Mouse (Mus musculus) lung, embryonic 15.5 days (tissue): ENCODE results near the gene Chchd5. TPM values are rescaled to one million over a fixed set of nuclear protein-coding genes. Genes with fewer than 3 reads are reported as not detected.

Experiments used
- ATAC-seq: fragments of 200-750 bp; cut with Nextera tagmentation; 2 replicates; pipeline ENCODE4 v1.8.0; 2017; ENCODE audit warnings: moderate number of reproducible peaks, borderline replicate concordance; ENCODE audit not compliant: low FRiP score, low TSS enrichment; ENCODE audit errors: extremely low read depth
- H3K27ac ChIP-seq: fragments of 300-500 bp; sonication (generic); 2 replicates; pipeline ENCODE4 v1.5.1; 2015; ENCODE audit warnings: moderate library complexity, mild to moderate bottlenecking, inconsistent platforms
- H3K27me3 ChIP-seq: fragments of 300-500 bp; sonication (generic); 2 replicates; pipeline ENCODE4 v1.6.1; 2015; ENCODE audit warnings: inconsistent platforms
- H3K36me3 ChIP-seq: fragments of 300-500 bp; sonication (generic); 2 replicates; pipeline ENCODE4 v1.6.1; 2015; ENCODE audit warnings: inconsistent platforms
- H3K4me1 ChIP-seq: fragments of 300-500 bp; sonication (generic); 2 replicates; pipeline ENCODE4 v1.6.1; 2015; ENCODE audit warnings: inconsistent platforms
- H3K4me2 ChIP-seq: fragments of 300-500 bp; sonication (generic); 2 replicates; pipeline ENCODE4 v1.6.1; 2015; ENCODE audit warnings: inconsistent platforms, mild to moderate bottlenecking, moderate library complexity
- H3K4me3 ChIP-seq: fragments of 300-500 bp; sonication (generic); 2 replicates; pipeline ENCODE4 v1.5.1; 2015; ENCODE audit warnings: mild to moderate bottlenecking, inconsistent platforms
- H3K9ac ChIP-seq: fragments of 300-500 bp; sonication (generic); 2 replicates; pipeline ENCODE4 v1.6.1; 2015; ENCODE audit warnings: inconsistent platforms
- H3K9me3 ChIP-seq: fragments of 300-500 bp; sonication (generic); 2 replicates; pipeline ENCODE4 v1.6.1; 2016; ENCODE audit warnings: inconsistent platforms
- WGBS: fragments of 180-500 bp; shearing (Covaris S2); methylation state at CpG from one replicate; pipeline ENCODE4 v1.1.7; 2015; 5-methylcytosine and 5-hydroxymethylcytosine counted together
- polyA plus RNA-seq: library from polyadenylated mRNA; unstranded; fragments of >200 nt; fragmentation: Nextera tagmentation; extraction: Ambion mirVana; gene quantifications from 2 replicates; pipeline ENCODE4 v1.2.1, GENCODE M21; 2015

Gene Chchd5
- polyA plus RNA-seq = 27.1 and 27.8 TPM in 2 replicates

DNA sequence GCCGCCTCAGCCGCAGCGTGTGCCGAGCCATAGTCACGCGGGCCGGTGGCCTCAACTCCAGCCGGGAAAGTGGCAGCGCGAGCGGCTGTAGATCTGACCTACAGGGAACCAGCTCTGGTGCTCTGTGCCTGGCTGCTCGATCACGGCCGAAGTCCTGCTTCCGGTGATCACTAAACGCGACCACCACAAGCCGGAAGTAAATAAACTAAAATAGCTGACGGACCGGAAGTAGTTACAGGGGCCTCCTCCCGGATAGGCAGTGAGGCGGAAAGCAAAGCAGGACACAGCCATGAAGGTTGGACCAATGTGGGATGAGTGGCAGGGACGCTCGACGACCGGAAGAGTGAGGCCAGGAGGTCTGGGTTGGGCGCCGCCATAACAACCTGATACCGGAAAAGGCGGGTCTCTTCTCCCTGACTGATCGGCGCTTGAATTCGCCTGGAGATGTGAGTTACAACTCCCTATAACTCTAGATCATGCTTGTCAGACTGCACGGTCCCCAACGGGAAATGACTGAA, at the start of gene Chchd5:
Gene Chchd5, plus strand, starts transcription at position 289 of the 518 bp plus-strand sequence.
- Histone ChIP-seq H3K27me3 (no peaks in the 10 kb centered on the region), H3K9me3 (no peaks in the 10 kb centered on the region), H3K4me2 (peak within 1 kb of the TSS; percentile 82), H3K4me1 (peaks cover 20% of the 10 kb centered on the region), H3K27ac (peak within 1 kb of the TSS; percentile 94), H3K9ac (peak within 1 kb of the TSS; percentile 80), H3K4me3 (peak within 1 kb of the TSS; percentile 65), H3K36me3 (peaks cover 55% of the 10 kb centered on the region)
- WGBS = under 1% methylated on average over 35 of the region's 35 CpGs
- ATAC-seq = peak; percentile 99

DNA sequence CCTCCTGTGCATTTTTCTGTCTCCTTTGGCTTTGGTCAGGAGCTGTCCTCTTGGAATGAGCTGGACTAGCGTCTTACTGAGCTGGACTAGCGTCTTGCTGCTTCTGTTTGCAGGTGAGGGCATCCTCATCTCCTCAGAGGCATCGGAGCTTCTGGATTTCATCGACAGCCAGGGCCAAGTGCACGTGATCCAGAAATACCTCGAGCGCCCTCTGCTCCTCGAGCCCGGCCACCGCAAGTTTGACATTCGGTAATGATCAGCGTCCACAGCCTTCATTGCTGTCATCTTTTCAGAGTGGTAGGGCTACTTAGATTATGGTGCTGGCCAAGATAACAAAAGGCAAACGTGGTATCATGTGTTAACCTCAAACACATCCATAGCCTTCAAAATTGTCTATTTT, 48.4 kb upstream of the Chchd5 start:
- Histone ChIP-seq H3K27ac (no peak overlapping the region), H3K4me1 (no peaks in the 10 kb centered on the region), H3K27me3 (no peaks in the 10 kb centered on the region), H3K9ac (no peak overlapping the region), H3K4me2 (no peak overlapping the region), H3K36me3 (peaks cover 57% of the 10 kb centered on the region), H3K4me3 (no peak overlapping the region), H3K9me3 (no peaks in the 10 kb centered on the region)
- ATAC-seq = no peak
- WGBS = 67% methylated on average over 13 of the region's 13 CpGs

DNA sequence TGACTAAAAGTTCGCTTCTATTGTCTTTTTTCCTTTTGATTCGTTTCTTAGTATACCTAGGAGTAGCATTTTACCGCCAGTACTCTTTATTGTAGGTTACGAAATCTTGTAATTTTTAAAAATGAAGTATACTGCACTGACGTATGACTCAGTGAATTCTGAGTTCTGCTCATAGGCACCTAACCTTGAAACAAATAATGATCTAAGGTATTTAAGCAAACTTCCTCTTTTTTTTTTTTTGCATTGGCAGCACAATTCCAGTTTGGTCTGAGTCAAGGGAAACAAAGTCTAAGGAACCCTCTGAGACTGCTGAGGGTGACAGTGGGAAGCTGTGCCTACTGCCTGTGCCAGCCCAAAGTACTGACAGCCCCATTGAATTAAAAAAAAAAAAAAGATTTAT, 46.0 kb upstream of the Chchd5 start:
- Histone ChIP-seq H3K9ac (no peak overlapping the region), H3K27ac (no peak overlapping the region), H3K4me3 (no peak overlapping the region), H3K36me3 (peaks cover 45% of the 10 kb centered on the region), H3K4me1 (no peaks in the 10 kb centered on the region), H3K4me2 (no peak overlapping the region), H3K9me3 (no peaks in the 10 kb centered on the region), H3K27me3 (no peaks in the 10 kb centered on the region)
- no peak for ATAC-seq
- 87% methylated on average over 5 of the region's 5 CpGs for WGBS

DNA sequence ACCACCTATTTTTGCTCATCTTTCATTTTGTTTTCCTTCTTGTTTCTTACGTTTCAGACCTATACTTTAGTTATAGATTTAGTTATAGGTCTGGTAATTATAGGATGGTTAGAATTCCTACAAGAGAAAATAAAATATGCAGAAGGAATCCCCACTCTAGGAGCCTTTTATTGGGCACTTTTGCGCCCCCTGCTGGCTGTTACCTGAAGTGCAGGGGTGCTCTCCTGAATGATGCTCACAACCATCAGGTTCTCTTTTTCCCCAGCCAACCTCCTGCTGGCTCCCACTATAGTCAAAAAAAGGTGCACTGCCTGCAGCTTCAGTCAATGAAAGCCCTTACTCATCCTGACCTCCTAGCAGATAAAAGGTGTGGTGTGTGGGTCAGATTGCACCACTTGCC, 44.5 kb upstream of the Chchd5 start:
- Histone ChIP-seq H3K4me3 (no peak overlapping the region), H3K27ac (no peak overlapping the region), H3K4me2 (no peak overlapping the region), H3K9ac (no peak overlapping the region), H3K4me1 (no peaks in the 10 kb centered on the region), H3K27me3 (no peaks in the 10 kb centered on the region), H3K9me3 (no peaks in the 10 kb centered on the region), H3K36me3 (peaks cover 42% of the 10 kb centered on the region)
- 46% methylated on average over 2 of the region's 2 CpGs for WGBS
- no peak for ATAC-seq

DNA sequence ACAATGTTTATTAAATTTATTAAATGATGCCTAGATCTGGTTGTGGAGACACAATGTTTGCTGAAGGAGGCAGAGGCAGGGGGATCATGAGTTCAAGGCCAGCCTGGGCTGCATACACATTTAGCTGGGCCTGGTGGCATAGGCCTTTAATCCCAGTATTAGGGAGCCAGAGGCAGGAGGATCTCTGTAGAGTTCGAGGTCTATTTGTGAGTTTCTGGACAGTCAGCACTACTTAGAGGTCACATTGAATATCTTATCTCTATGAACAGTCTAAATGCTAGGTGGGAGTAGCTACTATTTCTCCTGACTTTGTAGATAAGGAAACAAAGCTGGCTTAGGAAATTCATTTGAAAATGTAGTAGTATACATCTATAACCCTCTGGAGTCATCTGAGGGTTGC, 42.0 kb upstream of the Chchd5 start:
- Histone ChIP-seq H3K4me3 (no peak overlapping the region), H3K4me2 (no peak overlapping the region), H3K27me3 (no peaks in the 10 kb centered on the region), H3K9me3 (no peaks in the 10 kb centered on the region), H3K36me3 (peaks cover 34% of the 10 kb centered on the region), H3K27ac (no peak overlapping the region), H3K9ac (no peak overlapping the region), H3K4me1 (no peaks in the 10 kb centered on the region)
- no peak for ATAC-seq
- 86% methylated on average over 1 of the region's 1 CpGs for WGBS

DNA sequence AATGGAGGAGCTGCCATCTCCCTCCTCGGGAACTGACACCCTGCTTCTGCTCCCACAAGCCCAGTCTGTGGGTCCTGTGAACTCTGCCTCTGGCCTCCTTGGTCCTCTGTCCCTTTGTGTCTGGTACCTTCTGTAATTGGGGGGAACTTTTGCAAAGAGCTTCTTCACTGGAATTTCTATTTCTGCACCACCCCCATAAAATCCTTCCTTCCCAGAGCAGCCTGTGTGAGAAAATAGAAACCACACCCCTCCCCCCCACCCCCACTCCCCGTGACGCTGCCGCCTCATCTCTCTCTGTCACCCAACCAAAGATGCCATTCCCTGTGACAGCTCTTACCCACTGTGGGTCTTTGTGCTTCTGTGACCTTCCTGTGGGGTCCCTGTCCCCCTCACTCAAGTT, 39.1 kb upstream of the Chchd5 start:
- H3K27me3 ChIP-seq = no peaks in the 10 kb centered on the region
- H3K9ac ChIP-seq = no peak overlapping the region
- 65% methylated on average over 4 of the region's 4 CpGs for whole genome bisulfite sequencing
- no peak overlapping the region for H3K27ac ChIP-seq
- no peaks in the 10 kb centered on the region for H3K4me1 ChIP-seq
- ATAC-seq = no peak
- H3K4me3 ChIP-seq = no peak overlapping the region
- H3K4me2 ChIP-seq = no peak overlapping the region
- no peaks in the 10 kb centered on the region for H3K9me3 ChIP-seq
- peaks cover 40% of the 10 kb centered on the region for H3K36me3 ChIP-seq

DNA sequence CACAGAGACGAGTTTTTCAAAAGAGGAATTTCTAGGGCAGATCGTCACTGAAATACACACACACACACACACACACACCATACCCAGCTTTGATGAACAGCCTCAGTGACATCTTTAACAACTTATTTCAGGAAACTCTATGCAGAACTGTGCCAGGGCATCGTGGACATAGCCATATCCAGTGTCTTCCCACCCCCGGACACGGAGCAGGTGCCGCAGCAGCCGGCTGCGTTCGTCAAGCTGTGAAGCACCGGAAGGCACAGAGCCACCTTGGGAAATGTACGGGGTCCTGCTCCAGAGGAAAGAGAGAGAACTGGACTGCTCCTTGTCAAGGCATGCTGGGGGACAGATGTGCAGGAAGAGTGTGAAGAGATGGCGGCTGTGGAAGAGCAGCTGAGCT, 36.7 kb upstream of the Chchd5 start:
- 86% methylated on average over 12 of the region's 12 CpGs for WGBS
- H3K4me2 ChIP-seq = no peak overlapping the region
- no peak for ATAC-seq
- no peak overlapping the region for H3K9ac ChIP-seq
- no peaks in the 10 kb centered on the region for H3K27me3 ChIP-seq
- no peak overlapping the region for H3K4me3 ChIP-seq
- H3K27ac ChIP-seq = no peak overlapping the region
- H3K36me3 ChIP-seq = peaks cover 25% of the 10 kb centered on the region
- H3K9me3 ChIP-seq = no peaks in the 10 kb centered on the region
- no peaks in the 10 kb centered on the region for H3K4me1 ChIP-seq

DNA sequence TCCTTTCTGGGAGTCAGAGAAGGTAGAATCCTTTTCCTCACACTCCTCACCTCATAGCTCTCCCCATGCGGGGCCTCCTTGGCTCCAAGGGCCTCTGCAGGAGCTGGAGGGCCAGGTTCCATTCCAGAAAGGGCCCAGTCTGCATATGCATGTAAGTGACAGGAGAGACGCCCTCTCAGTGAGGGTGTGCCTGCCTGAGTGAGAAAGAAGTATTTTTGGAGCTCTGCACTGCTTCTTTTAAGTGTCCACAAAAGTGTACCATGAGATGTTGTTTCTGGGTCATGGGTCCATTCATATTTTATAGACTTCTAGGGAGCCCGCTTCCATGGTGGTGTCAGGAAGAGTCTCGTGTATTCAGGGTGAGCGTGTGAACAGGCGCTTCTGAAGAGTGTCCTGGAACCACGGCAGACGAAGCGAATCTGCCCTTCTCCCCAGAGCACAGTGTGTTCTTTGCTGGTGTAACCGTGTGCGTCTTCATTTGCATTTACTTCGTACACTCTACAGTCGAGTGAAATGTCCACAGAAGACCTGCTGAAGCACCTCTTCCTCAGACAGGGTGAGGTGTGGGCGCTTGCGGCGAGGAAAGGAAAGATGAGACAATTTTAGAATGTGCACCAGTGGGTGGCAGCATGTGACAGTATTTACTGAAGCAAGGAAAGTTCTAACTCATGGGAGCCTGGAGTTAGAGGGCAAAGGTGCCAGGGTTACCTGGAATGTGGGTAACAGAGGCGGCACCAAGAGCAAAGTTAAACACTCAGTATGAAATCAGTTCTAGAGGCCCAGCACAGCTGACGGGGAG, 35.4 kb upstream of the Chchd5 start:
- Histone ChIP-seq H3K27ac (no peak overlapping the region), H3K4me1 (no peaks in the 10 kb centered on the region), H3K4me2 (no peak overlapping the region), H3K9me3 (no peaks in the 10 kb centered on the region), H3K4me3 (no peak overlapping the region), H3K36me3 (peaks cover 18% of the 10 kb centered on the region), H3K9ac (no peak overlapping the region), H3K27me3 (no peaks in the 10 kb centered on the region)
- WGBS = 76% methylated on average over 18 of the region's 18 CpGs
- no peak for ATAC-seq

DNA sequence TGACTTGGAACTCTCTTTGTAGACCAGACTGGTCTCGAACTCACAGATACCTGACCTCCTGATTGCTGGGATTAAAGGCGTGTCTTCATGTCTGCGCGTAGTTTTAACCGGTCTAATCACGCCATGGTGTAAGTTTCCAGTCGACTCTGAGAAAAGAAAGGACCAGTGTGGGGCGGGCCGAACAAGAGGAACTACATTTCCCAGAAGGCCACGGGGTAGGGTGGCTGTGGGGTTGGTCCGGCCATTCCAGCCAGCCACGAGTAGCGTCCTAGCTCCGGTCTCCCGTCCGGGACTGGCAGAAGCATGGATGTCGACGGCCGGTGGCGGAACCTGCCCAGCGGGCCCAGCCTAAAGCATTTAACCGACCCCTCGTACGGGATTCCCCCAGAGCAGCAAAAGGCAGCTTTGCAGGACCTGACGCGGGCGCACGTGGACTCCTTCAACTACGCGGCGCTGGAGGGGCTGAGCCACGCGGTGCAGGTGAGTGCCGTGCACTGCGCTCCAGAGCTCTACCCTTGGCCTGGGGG, 28.7 kb upstream of the Chchd5 start, which contains the start of gene Polr1b:
Gene Polr1b, plus strand, starts transcription at position 212 of the 527 bp plus-strand sequence.
- ATAC-seq = peak; percentile 99
- Histone ChIP-seq H3K4me2 (peak within 1 kb of the TSS; percentile 84), H3K27ac (no peak within 1 kb of the TSS), H3K9me3 (no peaks in the 10 kb centered on the region), H3K36me3 (peaks cover 29% of the 10 kb centered on the region), H3K27me3 (no peaks in the 10 kb centered on the region), H3K9ac (peak within 1 kb of the TSS; percentile 63), H3K4me1 (peaks cover 4% of the 10 kb centered on the region; the same call in 1 of the 2 replicates), H3K4me3 (peak within 1 kb of the TSS; percentile 72)
- under 1% methylated on average over 35 of the region's 35 CpGs for WGBS

DNA sequence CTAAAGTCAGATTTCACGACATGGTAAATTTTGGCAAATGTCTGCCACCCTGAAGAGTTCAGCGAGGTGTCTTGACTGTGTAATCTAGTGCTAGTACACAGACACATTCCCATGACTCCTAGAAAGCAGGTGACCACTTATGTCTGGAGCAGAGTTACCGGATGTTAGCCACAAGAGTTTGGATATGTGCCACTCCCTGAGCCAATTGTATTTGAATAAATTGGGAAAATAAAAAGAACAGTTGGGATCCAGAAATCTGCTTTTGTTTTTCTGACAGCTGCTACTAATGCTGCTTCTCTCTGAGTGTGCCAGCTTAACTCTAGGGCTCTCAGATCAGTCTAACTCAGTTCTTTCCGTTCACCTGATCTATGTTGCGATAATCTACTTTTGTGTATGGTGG, 16.6 kb upstream of the Chchd5 start:
- H3K4me2 ChIP-seq = no peak overlapping the region
- H3K9ac ChIP-seq = no peak overlapping the region
- H3K9me3 ChIP-seq = no peaks in the 10 kb centered on the region
- H3K36me3 ChIP-seq = peaks cover 71% of the 10 kb centered on the region
- no peak overlapping the region for H3K4me3 ChIP-seq
- 91% methylated on average over 5 of the region's 5 CpGs for WGBS
- H3K27me3 ChIP-seq = no peaks in the 10 kb centered on the region
- no peak for ATAC-seq
- H3K27ac ChIP-seq = no peak overlapping the region
- no peaks in the 10 kb centered on the region for H3K4me1 ChIP-seq

DNA sequence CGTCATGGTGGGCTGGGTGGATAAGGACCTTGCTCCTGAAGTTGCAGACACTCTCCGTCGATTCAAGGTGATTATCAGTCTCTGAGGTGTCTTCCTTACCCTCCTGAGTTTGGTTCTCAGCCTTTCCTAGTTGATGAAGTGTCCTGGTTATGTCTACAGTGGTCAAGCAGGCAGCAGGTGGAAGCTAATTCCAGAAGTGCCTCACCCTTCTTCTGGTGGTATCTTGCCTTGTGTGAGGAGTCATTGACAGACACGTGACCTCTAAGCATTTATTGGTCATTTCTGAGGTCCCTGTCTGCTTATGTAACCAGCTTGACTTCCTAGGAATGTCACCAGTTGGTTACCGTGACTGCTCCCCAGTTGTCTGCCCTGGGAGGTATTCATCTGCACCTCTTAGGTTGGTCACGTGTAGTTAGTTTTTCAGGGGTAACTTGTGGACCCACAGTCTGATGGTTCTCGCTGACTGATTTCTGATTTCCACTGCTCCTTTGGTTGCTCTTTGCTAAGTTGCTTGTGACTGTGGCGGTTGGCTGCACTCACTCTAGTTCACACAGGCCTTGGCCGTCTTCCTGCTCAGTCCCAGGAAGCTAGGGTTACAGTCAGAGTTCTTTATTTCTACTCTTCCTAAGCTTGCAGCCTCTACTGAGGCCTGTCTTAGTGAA, 13.7 kb upstream of the Chchd5 start:
- Histone ChIP-seq H3K4me2 (no peak overlapping the region), H3K4me3 (no peak overlapping the region), H3K9ac (no peak overlapping the region), H3K4me1 (no peaks in the 10 kb centered on the region), H3K27me3 (no peaks in the 10 kb centered on the region), H3K36me3 (peaks cover 83% of the 10 kb centered on the region), H3K27ac (no peak overlapping the region), H3K9me3 (no peaks in the 10 kb centered on the region)
- ATAC-seq = no peak
- 87% methylated on average over 9 of the region's 9 CpGs for WGBS

DNA sequence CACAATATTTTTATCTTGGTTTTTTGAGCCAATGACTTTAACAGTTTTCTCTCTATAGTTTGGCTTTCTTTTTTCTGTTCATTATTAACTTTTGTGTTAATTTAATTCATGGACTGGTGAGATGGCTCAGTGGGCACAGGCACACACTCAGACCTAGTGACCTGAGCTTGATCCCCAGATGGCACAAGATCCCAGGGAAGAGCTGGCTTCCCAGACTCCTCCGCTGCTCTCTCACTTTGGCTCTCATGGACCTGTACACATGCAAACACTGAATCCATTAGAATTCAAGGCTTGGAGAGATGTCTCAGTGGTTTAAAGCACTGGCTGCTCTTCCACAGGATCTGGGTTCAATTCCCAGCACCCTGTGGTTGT, 13.1 kb upstream of the Chchd5 start:
- no peak for ATAC-seq
- Histone ChIP-seq H3K27me3 (no peaks in the 10 kb centered on the region), H3K9me3 (no peaks in the 10 kb centered on the region), H3K27ac (no peak overlapping the region), H3K36me3 (peaks cover 85% of the 10 kb centered on the region), H3K9ac (no peak overlapping the region), H3K4me3 (no peak overlapping the region), H3K4me2 (no peak overlapping the region), H3K4me1 (no peaks in the 10 kb centered on the region)
- 97% methylated on average over 1 of the region's 1 CpGs for WGBS
